Mouse (Mus musculus): ENCODE results near the gene Cd163l1.

Gene Cd163l1

DNA sequence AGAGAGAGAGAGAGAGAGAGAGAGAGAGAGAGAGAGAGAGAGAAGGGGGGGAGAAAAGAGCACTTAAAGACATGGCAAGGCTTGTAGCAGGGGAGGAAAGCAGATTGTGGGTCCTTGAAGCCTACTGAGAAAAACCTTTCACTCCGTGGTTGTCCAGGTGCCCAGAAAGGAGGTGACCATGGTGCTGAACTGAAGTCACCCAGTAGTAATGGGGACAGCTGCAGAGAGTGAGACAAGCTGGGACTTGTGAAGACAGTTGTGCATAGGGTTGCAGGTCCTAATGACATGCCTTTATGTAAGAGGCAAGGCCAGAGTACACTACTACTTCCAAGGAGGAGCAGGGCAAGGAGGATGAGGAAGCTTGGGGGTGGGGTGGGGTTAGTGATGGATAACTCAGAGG is 1.2 kb downstream of the Cd163l1 start:
- DNase-seq (ENCODE audit: extremely low read depth, low read depth), result no peak

DNA sequence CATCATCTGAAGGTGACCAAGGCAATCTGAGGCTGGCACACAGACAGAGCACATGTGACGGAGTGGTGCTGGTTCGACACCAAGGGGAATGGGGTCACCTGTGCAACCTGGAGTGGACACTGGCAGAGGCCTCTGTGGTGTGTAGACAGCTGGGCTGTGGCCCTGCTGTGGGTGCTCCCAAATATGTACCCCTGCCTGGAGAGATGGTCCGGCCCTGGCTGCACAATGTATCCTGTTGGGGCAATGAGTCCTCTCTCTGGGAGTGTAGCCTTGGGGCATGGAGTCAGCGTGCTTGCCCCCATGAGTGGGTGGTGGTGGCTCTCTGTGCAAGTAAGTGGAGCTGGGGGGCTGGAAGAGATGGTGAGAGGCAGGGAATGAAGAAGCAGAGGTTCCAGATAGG is 2.3 kb downstream of the Cd163l1 start:
- no peak for DNase-seq (ENCODE audit: extremely low read depth, low read depth)

DNA sequence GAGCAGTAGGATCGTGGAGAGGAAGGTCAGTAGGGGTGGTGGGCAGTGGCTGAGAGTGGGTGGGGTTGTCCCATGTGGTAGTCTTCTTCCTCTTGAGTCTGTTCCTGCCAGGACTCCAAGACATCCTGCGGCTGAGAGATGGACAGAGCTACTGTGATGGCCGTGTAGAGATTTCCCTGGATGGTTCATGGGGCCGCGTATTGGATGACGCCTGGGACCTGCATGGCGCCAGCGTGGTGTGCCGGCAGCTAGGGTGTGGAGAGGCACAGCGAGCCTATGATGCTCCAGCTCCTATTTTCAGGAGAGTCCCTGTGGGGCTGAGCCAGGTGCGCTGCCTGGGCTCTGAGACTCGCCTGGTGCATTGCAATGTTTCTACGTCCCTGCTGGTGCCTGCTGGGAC is 6.1 kb downstream of the Cd163l1 start:
- no peak for DNase-seq (ENCODE audit: extremely low read depth, low read depth)

DNA sequence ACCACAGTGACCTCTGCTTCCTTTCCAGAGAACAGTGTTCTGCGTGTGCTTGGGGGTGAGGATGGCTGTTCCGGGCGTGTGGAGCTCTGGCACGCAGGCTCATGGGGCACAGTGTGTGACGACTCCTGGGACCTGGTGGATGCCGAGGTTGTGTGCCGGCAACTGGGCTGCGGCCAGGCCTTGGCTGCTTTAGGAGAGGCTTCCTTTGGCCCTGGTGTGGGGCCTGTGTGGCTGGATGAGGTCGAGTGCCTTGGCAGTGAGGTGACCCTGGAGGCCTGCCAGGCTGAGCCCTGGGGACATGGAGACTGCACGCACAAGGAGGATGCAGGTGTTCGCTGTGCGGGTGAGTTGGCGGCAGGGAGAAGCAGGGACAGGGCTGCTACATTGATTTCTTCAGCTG is 10.4 kb downstream of the Cd163l1 start:
- no peak for DNase-seq (ENCODE audit: extremely low read depth, low read depth)

DNA sequence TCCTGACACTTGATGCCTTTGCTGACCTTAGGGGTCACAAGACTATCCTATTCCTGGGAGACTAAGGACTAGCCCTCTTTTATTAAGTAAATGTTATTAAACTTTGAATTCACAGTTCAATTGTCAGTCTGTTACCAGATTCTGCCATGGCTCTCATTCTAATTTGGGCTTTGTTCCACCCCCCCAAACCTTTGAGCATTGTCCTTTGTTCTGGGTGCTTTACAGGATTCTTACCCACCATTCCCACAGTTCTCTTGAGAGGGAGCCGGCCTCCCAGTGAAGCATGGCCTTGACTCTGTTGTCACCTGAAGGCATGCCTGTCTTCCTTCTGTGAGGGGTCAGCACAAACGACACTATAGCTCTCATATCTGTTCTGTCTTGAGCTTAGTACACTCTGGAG is 13.0 kb downstream of the Cd163l1 start:
- DNase-seq (ENCODE audit: extremely low read depth, low read depth), result no peak

DNA sequence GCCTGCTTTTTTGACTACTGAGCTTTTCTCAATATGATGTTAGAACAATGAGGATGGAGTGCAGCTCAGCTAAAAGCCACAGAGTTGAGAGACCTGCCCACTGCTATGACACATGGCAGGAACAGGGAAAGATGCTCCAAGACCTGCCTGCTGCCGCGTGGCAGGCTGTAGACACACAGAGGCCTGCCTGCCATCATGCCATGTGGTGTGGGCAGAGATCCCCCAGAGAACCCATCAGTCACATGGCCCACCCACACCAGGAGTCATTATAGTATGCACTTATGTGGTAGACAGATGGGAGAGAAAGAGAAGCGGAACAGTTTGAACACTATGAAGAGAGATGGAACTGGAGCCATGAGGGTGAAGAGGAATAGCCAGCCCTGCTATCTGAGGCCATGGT is 15.6 kb downstream of the Cd163l1 start:
- DNase-seq (ENCODE audit: extremely low read depth, low read depth), result no peak

DNA sequence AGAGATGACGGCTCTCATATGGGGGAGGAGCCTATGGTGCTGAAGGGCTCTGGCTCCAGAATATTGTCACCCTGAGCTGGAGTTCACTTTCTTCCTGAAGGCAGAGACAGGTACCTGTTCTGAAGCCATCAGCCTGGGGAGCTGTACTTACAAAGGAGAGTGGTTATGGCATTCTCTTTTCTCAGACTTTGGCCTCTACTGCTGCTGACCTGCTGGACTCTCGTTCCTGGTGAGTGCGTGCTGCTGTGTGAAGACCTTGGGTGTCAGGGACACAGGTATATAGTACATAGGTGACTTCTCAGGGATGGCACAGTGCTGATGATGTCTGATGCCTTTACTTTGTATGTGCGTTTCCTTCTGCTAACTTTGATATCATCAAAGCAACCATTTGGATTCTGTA is 29.1 kb downstream of the Cd163l1 start, which contains the start of gene 5830411N06Rik:
Gene 5830411N06Rik, plus strand, starts transcription at position 69 of the 400 bp plus-strand sequence.
- no peak for DNase-seq (ENCODE audit: extremely low read depth, low read depth)

DNA sequence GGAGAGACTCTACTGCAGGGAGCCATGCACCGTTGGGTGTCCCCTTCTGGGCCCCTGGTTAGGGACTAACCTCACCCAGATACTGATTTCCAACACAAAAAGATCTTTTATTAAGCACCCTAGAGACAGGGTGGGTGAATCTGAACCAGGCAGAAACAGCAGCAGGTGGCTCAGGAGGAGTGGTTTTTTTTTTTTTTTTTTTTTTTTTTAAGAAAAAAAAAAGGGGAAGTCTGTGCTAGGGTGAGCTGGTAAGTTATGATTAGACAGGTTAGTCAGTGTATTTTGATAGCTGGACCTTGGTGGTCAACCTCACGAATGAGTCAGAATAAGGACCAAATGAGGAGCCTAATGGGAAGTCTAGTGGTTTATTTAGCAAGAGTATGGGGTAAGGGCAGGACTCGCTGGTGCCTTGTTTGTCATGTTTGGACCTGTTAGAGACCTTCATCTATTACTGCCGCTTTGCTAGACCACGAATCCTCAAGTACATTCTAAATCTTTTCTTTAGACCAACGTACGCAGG is 35.8 kb downstream of the Cd163l1 start:
- DNase-seq (ENCODE audit: extremely low read depth, low read depth), result no peak

Measured in MEL-GATA-1-ER (cell line).